Mouse (Mus musculus): Measurements from ENCODE around the gene Vmn2r7. TPM values are rescaled to one million over a fixed set of nuclear protein-coding genes. Genes with fewer than 3 reads are reported as not detected.
"Not testable (repeated sequence)": the region's sequence is repeated elsewhere in the genome, so short reads cannot be mapped to it uniquely, and the experiment has no call there.

The Vmn2r7 gene
- polyA plus RNA-seq, 1 experiment from 2014 or later: not detected

DNA sequence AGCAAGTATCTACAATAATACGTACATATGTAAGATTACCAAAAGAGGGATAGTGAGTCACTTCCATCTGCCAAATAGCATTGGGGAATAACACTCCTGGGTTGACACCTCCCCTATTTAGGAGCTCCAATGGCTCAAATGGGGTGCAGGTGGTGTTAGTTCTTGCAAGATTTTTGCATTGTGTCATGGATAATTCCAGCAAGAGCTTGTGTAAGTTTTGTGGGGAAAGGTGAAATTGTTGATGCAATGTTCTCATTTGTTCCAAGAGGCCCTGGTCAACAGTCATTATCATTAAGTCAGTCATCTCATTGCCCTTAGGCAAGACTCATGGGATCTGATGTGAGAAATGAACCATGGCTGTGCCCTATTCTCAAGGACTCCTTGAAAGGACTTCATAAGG is 61.7 kb downstream of the Vmn2r7 start:
- Histone ChIP-seq H3K4me2 (ENCODE audit: low read length) (no peak overlapping the region), H3K27ac (ENCODE audit: low read depth) (no peak overlapping the region), H3K27me3 (replicated peaks; ENCODE audit: control insufficient read depth, insufficient read depth, low read length) (no peaks in the 10 kb centered on the region), H3K4me1 (replicated peaks; ENCODE audit: control insufficient read depth, insufficient read depth, low read length) (no peaks in the 10 kb centered on the region), H3K9ac (ENCODE audit: low read length) (no peak overlapping the region), H3K9me3 (ENCODE audit: control insufficient read depth, low read length) (no peaks in the 10 kb centered on the region), H3K4me3 (ENCODE audit: low read depth, low read length) (no peak overlapping the region), H3K36me3 (ENCODE audit: control insufficient read depth, insufficient read depth, low read length) (no peaks in the 10 kb centered on the region)
- ATAC-seq (replicated peaks; ENCODE audit: low FRiP score, low TSS enrichment, low read depth): no peak
- WGBS: 100% methylated on average over 1 of the region's 1 CpGs
- DNase-seq (ENCODE audit: low spot score): no peak

DNA sequence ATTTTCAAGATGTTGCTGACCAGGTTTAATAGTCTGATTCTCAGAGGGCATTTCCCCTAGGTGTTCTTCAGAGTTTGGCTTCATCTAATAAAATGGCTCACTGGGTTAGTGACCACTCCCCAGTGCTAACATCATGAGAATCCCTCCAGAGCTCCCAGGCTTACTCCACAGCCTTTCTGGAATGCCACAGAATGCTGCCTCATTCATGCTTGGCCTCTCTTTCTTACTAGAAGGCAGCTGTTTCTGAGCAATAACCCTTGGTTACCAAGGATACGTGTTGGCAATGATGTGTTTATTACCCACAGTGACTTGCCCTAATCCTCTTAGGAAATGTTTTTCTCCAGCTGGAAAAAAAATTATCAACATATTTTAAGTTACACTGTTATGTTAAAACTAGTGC is 72.4 kb downstream of the Vmn2r7 start:
- Histone ChIP-seq H3K36me3 (ENCODE audit: control insufficient read depth, insufficient read depth, low read length) (no peaks in the 10 kb centered on the region), H3K27ac (ENCODE audit: low read depth) (no peak overlapping the region), H3K4me2 (ENCODE audit: low read length) (no peak overlapping the region), H3K4me3 (ENCODE audit: low read depth, low read length) (no peak overlapping the region), H3K9ac (ENCODE audit: low read length) (no peak overlapping the region), H3K9me3 (ENCODE audit: control insufficient read depth, low read length) (no peaks in the 10 kb centered on the region), H3K4me1 (replicated peaks; ENCODE audit: control insufficient read depth, insufficient read depth, low read length) (no peaks in the 10 kb centered on the region), H3K27me3 (replicated peaks; ENCODE audit: control insufficient read depth, insufficient read depth, low read length) (no peaks in the 10 kb centered on the region)
- ATAC-seq (replicated peaks; ENCODE audit: low FRiP score, low TSS enrichment, low read depth) (no peak), DNase-seq (ENCODE audit: low spot score) (no peak)
- 54% methylated on average over 1 of the region's 1 CpGs for WGBS

DNA sequence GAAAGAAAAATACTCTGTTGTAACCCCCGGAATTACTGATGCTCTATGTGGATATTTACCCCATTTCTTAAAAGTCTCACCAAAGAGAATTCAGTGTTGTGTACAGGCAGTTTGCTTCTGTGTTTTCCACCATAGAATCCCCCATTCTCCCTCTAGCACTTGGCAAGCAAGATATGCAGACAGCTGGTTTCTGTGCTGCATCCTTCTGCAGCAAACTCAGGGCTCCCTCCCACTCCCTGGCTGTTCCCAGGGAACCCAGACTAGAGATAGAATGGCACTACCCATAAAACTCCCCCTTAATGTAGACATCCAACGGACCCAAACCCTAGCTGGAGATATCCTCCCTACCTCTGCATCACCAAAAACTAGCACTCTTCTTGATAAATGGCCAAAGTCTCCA is 88.4 kb downstream of the Vmn2r7 start:
- DNase-seq (ENCODE audit: low spot score) (no peak), ATAC-seq (replicated peaks; ENCODE audit: low FRiP score, low TSS enrichment, low read depth) (no peak)
- no peak overlapping the region for H3K27ac ChIP-seq (ENCODE audit: low read depth)
- H3K4me1 ChIP-seq (replicated peaks; ENCODE audit: control insufficient read depth, insufficient read depth, low read length): no peaks in the 10 kb centered on the region
- H3K9me3 ChIP-seq (ENCODE audit: control insufficient read depth, low read length): no peaks in the 10 kb centered on the region
- no peak overlapping the region for H3K4me2 ChIP-seq (ENCODE audit: low read length)
- H3K36me3 ChIP-seq (ENCODE audit: control insufficient read depth, insufficient read depth, low read length): no peaks in the 10 kb centered on the region
- no peak overlapping the region for H3K9ac ChIP-seq (ENCODE audit: low read length)
- H3K4me3 ChIP-seq (ENCODE audit: low read depth, low read length): no peak overlapping the region
- WGBS: 78% methylated on average over 2 of the region's 2 CpGs
- no peaks in the 10 kb centered on the region for H3K27me3 ChIP-seq (replicated peaks; ENCODE audit: control insufficient read depth, insufficient read depth, low read length)

DNA sequence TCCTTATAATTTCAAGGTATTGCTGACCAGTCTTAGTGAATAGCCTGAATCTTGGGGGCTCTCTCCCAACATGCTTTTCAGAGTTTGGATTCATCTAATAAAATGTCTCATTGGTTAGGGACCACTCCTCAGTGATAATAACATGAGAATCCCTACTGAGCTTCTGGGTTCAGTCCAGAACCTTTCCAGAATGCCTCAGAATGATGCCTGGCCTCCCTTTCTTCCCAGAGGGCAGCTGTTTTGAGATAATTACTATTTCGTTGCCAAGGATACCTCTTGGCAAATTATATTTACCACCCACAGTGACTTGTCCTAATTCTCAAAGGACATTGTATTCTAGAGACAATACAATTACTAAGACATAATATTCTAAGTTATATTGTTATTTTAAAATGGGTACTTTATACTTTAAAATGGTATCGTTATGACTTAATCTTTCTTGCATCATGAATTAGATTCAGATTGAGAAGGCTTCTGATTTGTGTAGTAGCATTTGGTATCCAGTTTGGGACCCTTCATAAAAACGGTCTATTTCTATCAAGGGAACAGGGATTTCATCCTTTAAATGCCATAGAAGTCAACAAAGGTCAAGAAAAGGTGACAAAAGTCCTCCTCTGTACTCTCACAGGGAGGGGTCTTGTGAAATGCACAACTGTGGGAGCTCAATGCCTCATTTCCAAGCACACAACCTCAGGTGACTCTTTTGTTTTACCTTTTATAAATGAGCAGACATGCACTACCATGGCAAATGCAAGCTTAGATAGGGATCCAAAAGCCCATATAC is 117.2 kb downstream of the Vmn2r7 start:
- H3K4me3 ChIP-seq (ENCODE audit: low read depth, low read length); H3K9me3 ChIP-seq (ENCODE audit: control insufficient read depth, low read length); H3K36me3 ChIP-seq (ENCODE audit: control insufficient read depth, insufficient read depth, low read length); H3K27ac ChIP-seq (ENCODE audit: low read depth); H3K4me1 ChIP-seq (replicated peaks; ENCODE audit: control insufficient read depth, insufficient read depth, low read length); ATAC-seq (replicated peaks; ENCODE audit: low FRiP score, low TSS enrichment, low read depth); H3K9ac ChIP-seq (ENCODE audit: low read length); H3K4me2 ChIP-seq (ENCODE audit: low read length); H3K27me3 ChIP-seq (replicated peaks; ENCODE audit: control insufficient read depth, insufficient read depth, low read length); DNase-seq (ENCODE audit: low spot score): not testable (repeated sequence)
- 65% methylated on average over 3 of the region's 3 CpGs for WGBS

DNA sequence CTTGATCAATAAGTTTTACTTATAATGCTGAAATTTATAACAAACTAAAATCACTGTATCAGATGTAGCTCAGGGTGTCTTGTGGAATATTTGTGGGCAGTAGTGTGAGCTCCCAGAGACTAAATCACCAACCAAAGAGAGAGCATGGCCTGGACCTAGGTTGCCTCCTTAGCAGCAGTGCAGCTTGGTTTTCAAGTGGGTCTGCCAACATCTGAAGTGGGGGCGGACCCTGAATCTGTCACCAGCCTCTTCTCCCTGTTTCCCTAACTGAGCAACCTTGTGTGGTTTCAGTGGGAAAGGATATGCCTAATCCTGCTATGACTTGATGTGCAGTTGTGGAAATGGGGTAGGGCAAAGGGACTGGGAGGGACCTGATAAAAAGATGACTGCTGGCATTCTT is 118.8 kb downstream of the Vmn2r7 start:
- H3K9me3 ChIP-seq (ENCODE audit: control insufficient read depth, low read length); H3K36me3 ChIP-seq (ENCODE audit: control insufficient read depth, insufficient read depth, low read length); DNase-seq (ENCODE audit: low spot score); H3K27me3 ChIP-seq (replicated peaks; ENCODE audit: control insufficient read depth, insufficient read depth, low read length); H3K4me2 ChIP-seq (ENCODE audit: low read length); H3K4me3 ChIP-seq (ENCODE audit: low read depth, low read length); H3K27ac ChIP-seq (ENCODE audit: low read depth); H3K9ac ChIP-seq (ENCODE audit: low read length); ATAC-seq (replicated peaks; ENCODE audit: low FRiP score, low TSS enrichment, low read depth); H3K4me1 ChIP-seq (replicated peaks; ENCODE audit: control insufficient read depth, insufficient read depth, low read length): not testable (repeated sequence)
- 86% methylated on average over 1 of the region's 1 CpGs for WGBS

DNA sequence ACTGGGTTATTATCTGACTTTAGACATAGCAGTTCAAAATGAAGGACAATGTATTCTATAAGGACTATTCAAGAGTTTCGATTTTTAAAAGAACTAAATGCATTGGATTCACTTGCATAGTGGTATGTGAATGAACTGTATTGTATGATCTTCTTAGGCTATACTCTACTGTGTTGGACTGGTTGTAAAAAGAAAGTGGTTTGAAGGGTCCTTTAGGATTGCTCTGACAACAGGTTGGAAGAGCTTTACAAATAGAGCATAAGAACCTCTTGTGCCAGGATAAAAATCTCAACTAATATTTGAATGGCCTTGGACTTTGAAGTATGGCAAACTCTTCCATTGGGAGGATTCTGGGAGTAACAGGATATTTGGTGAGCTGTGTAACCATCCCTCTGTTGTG is 168.5 kb downstream of the Vmn2r7 start:
- not testable (repeated sequence) for H3K27me3 ChIP-seq (replicated peaks; ENCODE audit: control insufficient read depth, insufficient read depth, low read length); H3K27ac ChIP-seq (ENCODE audit: low read depth); H3K36me3 ChIP-seq (ENCODE audit: control insufficient read depth, insufficient read depth, low read length); H3K4me3 ChIP-seq (ENCODE audit: low read depth, low read length); H3K9ac ChIP-seq (ENCODE audit: low read length); H3K4me2 ChIP-seq (ENCODE audit: low read length); H3K9me3 ChIP-seq (ENCODE audit: control insufficient read depth, low read length); H3K4me1 ChIP-seq (replicated peaks; ENCODE audit: control insufficient read depth, insufficient read depth, low read length); DNase-seq (ENCODE audit: low spot score); ATAC-seq (replicated peaks; ENCODE audit: low FRiP score, low TSS enrichment, low read depth)
- 89% methylated on average over 1 of the region's 1 CpGs for WGBS

Data from intestine, embryonic 14.5 days (tissue).